Comparison of ENCODE assay signal across 32 mouse cellular contexts in the genomic region with DNA sequence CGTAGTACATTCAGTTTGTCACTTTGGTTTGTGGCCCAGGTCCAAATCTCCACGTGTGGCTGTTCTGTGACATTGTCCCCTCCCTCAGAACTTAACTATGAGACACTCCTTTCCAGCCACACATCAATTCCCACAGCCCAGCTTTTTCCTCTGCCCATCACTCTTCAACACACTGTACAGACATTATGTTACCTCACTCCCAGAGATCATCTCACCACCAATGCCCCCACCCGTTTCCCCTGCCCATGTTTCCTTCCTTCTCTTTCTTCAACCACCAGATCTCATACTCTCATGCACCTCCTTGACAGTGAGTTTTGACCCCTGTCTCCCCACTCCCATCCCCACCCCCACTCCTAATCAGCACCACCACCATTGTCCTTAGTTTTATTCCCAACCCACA. TPM values are rescaled to one million over a fixed set of nuclear protein-coding genes. Genes with fewer than 3 reads are reported as not detected.
A peak's percentile ranks its signal among the peaks of the same experiment; 100 is the strongest.
DNase-seq lines count a peak whose midpoint lies in the region; ATAC-seq and TF ChIP-seq lines count a peak whose summit lies in the region.
"Had no signal": no experiment of that assay in that cellular context is flagged by ENCODE, and none has a peak within 500 bp of the region (broad histone marks: within the 10 kb centered on the region; RNA-seq: fewer than 3 reads in every experiment).

No protein-coding gene starts in this region.

- H3K4me1 ChIP-seq in intestine, embryonic 15.5 days (replicated peaks): no peaks in the 10 kb centered on the region
- H3K4me1 ChIP-seq in intestine, postnatal 0 days (replicated peaks; ENCODE audit: control insufficient read depth, insufficient read depth, low read length): no peaks in the 10 kb centered on the region; the same call in 1 of the 2 replicates
- H3K4me1 ChIP-seq: embryonic facial prominence, embryonic 10.5 days; embryonic facial prominence, embryonic 13.5 days; hindbrain, embryonic 13.5 days had no signal

- TF ChIP-seq CTCF in intestine, postnatal 0 days (IDR thresholded peaks at IDR 0.05; ENCODE audit: low read depth): no peak

- no peak overlapping the region for H3K9ac ChIP-seq in intestine, embryonic 15.5 days
- no peak overlapping the region for H3K9ac ChIP-seq in intestine, postnatal 0 days (ENCODE audit: low read depth, low read length)
- H3K9ac ChIP-seq: embryonic facial prominence, embryonic 13.5 days; hindbrain, embryonic 13.5 days had no signal

- peak; percentile 26; the same call in 1 of the 2 replicates for ATAC-seq in intestine, embryonic 15.5 days
- no peak for ATAC-seq in intestine, postnatal 0 days
- ATAC-seq in hematopoietic stem cell, adult 5-6 weeks (replicated peaks in 1 of 2; ENCODE audit: insufficient read depth in 1 of 2, low FRiP score in 2 of 2, low TSS enrichment in 1 of 2, low read depth in 1 of 2, poor library complexity in 2 of 2, severe bottlenecking in 2 of 2): peak; percentile 21 to 46; a peak in 2 of 4 replicates
- ATAC-seq in megakaryocyte progenitor cell, adult 5-6 weeks (replicated peaks; ENCODE audit: poor library complexity): peak; percentile 57
- ATAC-seq: forebrain, embryonic 14.5 days; hindbrain, embryonic 16.5 days had no signal

- H3K4me2 ChIP-seq in intestine, embryonic 15.5 days (replicated peaks): no peak overlapping the region
- no peak overlapping the region for H3K4me2 ChIP-seq in intestine, postnatal 0 days (replicated peaks; ENCODE audit: low read depth)
- H3K4me2 ChIP-seq: embryonic facial prominence, embryonic 13.5 days; heart, embryonic 11.5 days; hindbrain, embryonic 13.5 days had no signal

- H3K36me3 ChIP-seq in intestine, embryonic 15.5 days: no peaks in the 10 kb centered on the region
- no peaks in the 10 kb centered on the region for H3K36me3 ChIP-seq in intestine, postnatal 0 days (ENCODE audit: control insufficient read depth, insufficient read depth)
- H3K36me3 ChIP-seq: embryonic facial prominence, embryonic 10.5 days; embryonic facial prominence, embryonic 13.5 days; G1E; hindbrain, embryonic 10.5 days; hindbrain, embryonic 13.5 days had no signal

- WGBS in intestine, embryonic 15.5 days: 77% methylated on average over 3 of the region's 3 CpGs
- 83% methylated on average over 3 of the region's 3 CpGs for WGBS in intestine, postnatal 0 days

- no peaks in the 10 kb centered on the region for H3K9me3 ChIP-seq in intestine, embryonic 15.5 days
- no peaks in the 10 kb centered on the region for H3K9me3 ChIP-seq in intestine, postnatal 0 days (ENCODE audit: control insufficient read depth)
- H3K9me3 ChIP-seq: embryonic facial prominence, embryonic 10.5 days; embryonic facial prominence, embryonic 13.5 days; hindbrain, embryonic 10.5 days; hindbrain, embryonic 13.5 days had no signal

- H3K27me3 ChIP-seq in intestine, embryonic 15.5 days (replicated peaks): no peaks in the 10 kb centered on the region
- no peaks in the 10 kb centered on the region for H3K27me3 ChIP-seq in intestine, postnatal 0 days (replicated peaks; ENCODE audit: control insufficient read depth, insufficient read depth, low read length)
- H3K27me3 ChIP-seq: CH12.LX; embryonic facial prominence, embryonic 13.5 days; hindbrain, embryonic 13.5 days; Patski had no signal

- H3K27ac ChIP-seq in intestine, embryonic 15.5 days: no peak overlapping the region
- no peak overlapping the region for H3K27ac ChIP-seq in intestine, postnatal 0 days (ENCODE audit: low read depth, low read length)
- H3K27ac ChIP-seq: embryonic facial prominence, embryonic 10.5 days; embryonic facial prominence, embryonic 13.5 days; hindbrain, embryonic 10.5 days; hindbrain, embryonic 13.5 days had no signal

- DNase-seq in gastrocnemius, adult 18-20 months (ENCODE audit: low spot score): no peak
- no peak for DNase-seq in kidney, postnatal 36 days
- DNase-seq: adrenal gland, postnatal 14 days; B cell, adult 2 months; cerebellum, adult 11-12 months; cerebellum, adult 8-10 months; cerebellum, postnatal 14 days; gastrocnemius, postnatal 10 days; gastrocnemius, postnatal 36 days; kidney, adult 11 months; kidney, adult 8-10 months had no signal

- no peak overlapping the region for H3K4me3 ChIP-seq in intestine, embryonic 15.5 days (replicated peaks)
- H3K4me3 ChIP-seq in intestine, postnatal 0 days (ENCODE audit: low read depth, low read length): no peak overlapping the region
- H3K4me3 ChIP-seq: embryonic facial prominence, embryonic 10.5 days; embryonic facial prominence, embryonic 13.5 days; hindbrain, embryonic 10.5 days; hindbrain, embryonic 13.5 days had no signal

RNA-seq across cellular contexts. Expression of a gene that starts 39.9 kb away (rescaled TPM):
- polyA plus RNA-seq in intestine, embryonic 15.5 days (2015; fragmentation: Nextera tagmentation; extraction: Ambion mirVana): 0.83 TPM in 1 of 2 replicates, not detected in the other
- 0.31 TPM in 1 of 2 replicates, not detected in the other for polyA plus RNA-seq in intestine, postnatal 0 days (2015; fragmentation: Nextera tagmentation; extraction: Ambion mirVana)
- 9.3 and 10.4 TPM in 2 replicates for total RNA-seq in hematopoietic stem cell, adult 5-6 weeks (2017)
- total RNA-seq in megakaryocyte progenitor cell, adult 5-6 weeks (2015): 0.52 and 0.66 TPM in 2 replicates
- total RNA-seq in megakaryocyte progenitor cell, adult 5-6 weeks (2017): 1.6 TPM in 1 of 2 replicates, not detected in the other
- not detected for total RNA-seq in gastrocnemius, adult 18-20 months (2021)
- total RNA-seq: adrenal gland, adult 18-20 months; adrenal gland, postnatal 14 days; G1E; gastrocnemius, postnatal 10 days; gastrocnemius, postnatal 36 days; heart, adult 8-10 months; heart, postnatal 25 days had no signal
- polyA plus RNA-seq: brain, embryonic 14.5 days; embryonic facial prominence, embryonic 10.5 days; embryonic facial prominence, embryonic 13.5 days; forebrain, embryonic 11.5 days; forebrain, embryonic 14.5 days; G1E; heart, embryonic 11.5 days; heart, embryonic 14.5 days; heart, postnatal 0 days; hindbrain, embryonic 10.5 days; hindbrain, embryonic 13.5 days; hindbrain, embryonic 16.5 days; Patski had no signal
